Mouse (Mus musculus) liver, embryonic 14.5 days (tissue): ENCODE results near the gene Esyt2. TPM values are rescaled to one million over a fixed set of nuclear protein-coding genes. Genes with fewer than 3 reads are reported as not detected.

ENCODE experiments used
- ATAC-seq: fragments of 200-750 bp; cut with Nextera tagmentation; 2 replicates; pipeline ENCODE4 v1.8.0; 2017; ENCODE audit warnings: moderate number of reproducible peaks, mild to moderate bottlenecking, moderate library complexity; ENCODE audit not compliant: insufficient read depth
- DNase-seq, 3 experiments: peaks; one replicate each; pipeline ENCODE4 v3.0.0-alpha.2; 2012 to 2013; ENCODE audit warnings: low read depth in 3 of 3, low spot score in 3 of 3
- H3K27ac ChIP-seq: fragments of 300-500 bp; sonication (generic); 2 replicates; pipeline ENCODE4 v1.5.1; 2014; ENCODE audit warnings: moderate library complexity, mild to moderate bottlenecking, control low read depth, inconsistent platforms
- H3K27me3 ChIP-seq: fragments of 300-500 bp; sonication (generic); 2 replicates; pipeline ENCODE4 v1.6.1; 2014; ENCODE audit warnings: mild to moderate bottlenecking, low read length, moderate library complexity; ENCODE audit not compliant: control insufficient read depth, insufficient read depth
- H3K36me3 ChIP-seq: fragments of 300-500 bp; sonication (generic); replicated peaks from 2 replicates; pipeline ENCODE4 v1.6.1; 2014; ENCODE audit warnings: low read depth; ENCODE audit not compliant: control insufficient read depth, insufficient read depth
- H3K4me1 ChIP-seq, 2 experiments: fragments of 200-500 bp in 1 of 2; fragments of 300-500 bp in 1 of 2; sonication (generic) in 1 of 2; replicated peaks; 2 replicates each; pipeline ENCODE4 v1.6.1; 2012 to 2014; ENCODE audit warnings: antibody characterized with exemption in 1 of 2, inconsistent platforms in 1 of 2, low read length in 1 of 2; ENCODE audit not compliant: control insufficient read depth in 2 of 2, insufficient read depth in 2 of 2
- H3K4me2 ChIP-seq: fragments of 300-500 bp; sonication (generic); 2 replicates; pipeline ENCODE4 v1.6.1; 2014; ENCODE audit warnings: low read depth, mild to moderate bottlenecking, control low read depth, moderate library complexity
- H3K4me3 ChIP-seq, 2 experiments: fragments of 200-500 bp in 1 of 2; fragments of 300-500 bp in 1 of 2; sonication (generic) in 1 of 2; 2 replicates each; pipeline ENCODE4 v1.5.1; 2012 to 2014; ENCODE audit warnings: low read depth in 2 of 2, low read length in 2 of 2, mild to moderate bottlenecking in 2 of 2, control low read depth in 1 of 2, inconsistent platforms in 1 of 2, moderate library complexity in 1 of 2; ENCODE audit not compliant: insufficient read depth in 1 of 2
- H3K9ac ChIP-seq: fragments of 300-500 bp; sonication (generic); replicated peaks from 2 replicates; pipeline ENCODE4 v1.6.1; 2014; ENCODE audit warnings: mild to moderate bottlenecking, control low read depth, moderate library complexity
- H3K9me3 ChIP-seq: fragments of 300-500 bp; sonication (generic); 2 replicates; pipeline ENCODE4 v1.6.1; 2016; ENCODE audit warnings: low read length, mixed read lengths; ENCODE audit not compliant: control insufficient read depth
- CTCF ChIP-seq: IDR thresholded peaks from 2 replicates; pipeline ENCODE4 v1.5.1; 2016; ENCODE audit warnings: antibody characterized with exemption, low read depth, control low read depth
- EP300 ChIP-seq: IDR thresholded peaks from 2 replicates; pipeline ENCODE4 v1.6.1; 2016; ENCODE audit warnings: antibody characterized with exemption, low read depth
- WGBS: fragments of 180-500 bp; shearing (Covaris S2); extraction: QIAGEN DNeasy Blood & Tissue Kit; methylation state at CpG from one replicate; pipeline ENCODE4 v1.1.7; 2014; ENCODE audit not compliant: insufficient replicate concordance; 5-methylcytosine and 5-hydroxymethylcytosine counted together
- polyA plus RNA-seq, 2 experiments: library from polyadenylated mRNA; depleted of rRNA in 1 of 2; stranded (reverse) in 1 of 2; unstranded in 1 of 2; fragments of >200 nt; fragmentation: Nextera tagmentation in 1 of 2; extraction: Ambion mirVana in 1 of 2; gene quantifications; 2 replicates each; pipeline versions ENCODE4 v1.2.1 to v1.2.3; 2012 to 2014

Esyt2 gene
- polyA plus RNA-seq, 2 experiments = 6.3 to 10.4 TPM

- Histone ChIP-seq H3K27me3 (no peaks in the 10 kb centered on the region), H3K36me3 (peaks cover 15% of the 10 kb centered on the region), H3K4me3 (no peak overlapping the region), H3K9me3 (no peaks in the 10 kb centered on the region), H3K4me2 (no peak overlapping the region), H3K9ac (no peak overlapping the region), H3K4me1 (no peaks in the 10 kb centered on the region), H3K27ac (no peak overlapping the region)
- DNase-seq (no peak), ATAC-seq (no peak)
- TF ChIP-seq EP300 (no peak), CTCF (no peak)
Observed at GRCm38 (mm10) chr12:116362091-116362490, 81.1 kb downstream of the Esyt2 start.

GRCm38 (mm10) chr12:116366900-116367299, 85.9 kb downstream of the Esyt2 start:
- H3K9me3 ChIP-seq = no peaks in the 10 kb centered on the region
- DNase-seq = no peak
- H3K4me2 ChIP-seq = no peak overlapping the region
- peaks cover 14% of the 10 kb centered on the region for H3K36me3 ChIP-seq
- H3K4me3 ChIP-seq = no peak overlapping the region
- TF ChIP-seq EP300 = no peak
- no peak for TF ChIP-seq CTCF
- no peaks in the 10 kb centered on the region for H3K4me1 ChIP-seq
- H3K27ac ChIP-seq = no peak overlapping the region
- no peaks in the 10 kb centered on the region for H3K27me3 ChIP-seq
- WGBS = 85% methylated on average over 3 of the region's 3 CpGs
- no peak for ATAC-seq
- H3K9ac ChIP-seq = no peak overlapping the region

GRCm38 (mm10) chr12:116367346-116367745, 86.3 kb downstream of the Esyt2 start:
- DNase-seq = no peak
- ATAC-seq = no peak
- Histone ChIP-seq H3K27ac (no peak overlapping the region), H3K27me3 (no peaks in the 10 kb centered on the region), H3K4me1 (no peaks in the 10 kb centered on the region), H3K9ac (no peak overlapping the region), H3K4me3 (no peak overlapping the region), H3K36me3 (peaks cover 14% of the 10 kb centered on the region), H3K4me2 (no peak overlapping the region), H3K9me3 (no peaks in the 10 kb centered on the region)
- WGBS = 85% methylated on average over 2 of the region's 2 CpGs
- TF ChIP-seq CTCF (no peak), EP300 (no peak)

DNA sequence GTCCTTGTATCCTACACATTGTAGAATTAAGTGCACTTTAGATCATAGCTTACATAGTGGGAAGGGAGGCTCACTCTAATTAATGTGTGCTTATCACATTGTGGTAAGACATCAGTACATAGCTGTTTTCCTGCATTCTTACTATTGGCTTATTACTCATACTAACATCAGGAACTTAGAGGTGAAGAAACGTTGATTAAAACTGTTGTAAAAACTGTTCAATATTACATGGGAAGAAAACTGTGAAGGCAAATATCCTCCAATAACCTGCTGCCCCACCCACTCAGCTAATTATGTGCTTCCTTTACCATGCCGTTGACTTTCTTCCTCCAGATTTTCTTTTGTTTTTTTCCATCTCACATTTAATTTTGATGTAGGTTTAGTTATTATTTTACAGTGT, 87.9 kb downstream of the Esyt2 start:
- peaks cover 10% of the 10 kb centered on the region for H3K36me3 ChIP-seq
- 73% methylated on average over 2 of the region's 2 CpGs for WGBS
- H3K4me1 ChIP-seq = no peaks in the 10 kb centered on the region
- no peaks in the 10 kb centered on the region for H3K9me3 ChIP-seq
- no peak overlapping the region for H3K4me3 ChIP-seq
- DNase-seq (no peak), ATAC-seq (no peak)
- TF ChIP-seq EP300 (no peak), CTCF (no peak)
- H3K4me2 ChIP-seq = no peak overlapping the region
- H3K9ac ChIP-seq = no peak overlapping the region
- H3K27me3 ChIP-seq = no peaks in the 10 kb centered on the region
- no peak overlapping the region for H3K27ac ChIP-seq

DNA sequence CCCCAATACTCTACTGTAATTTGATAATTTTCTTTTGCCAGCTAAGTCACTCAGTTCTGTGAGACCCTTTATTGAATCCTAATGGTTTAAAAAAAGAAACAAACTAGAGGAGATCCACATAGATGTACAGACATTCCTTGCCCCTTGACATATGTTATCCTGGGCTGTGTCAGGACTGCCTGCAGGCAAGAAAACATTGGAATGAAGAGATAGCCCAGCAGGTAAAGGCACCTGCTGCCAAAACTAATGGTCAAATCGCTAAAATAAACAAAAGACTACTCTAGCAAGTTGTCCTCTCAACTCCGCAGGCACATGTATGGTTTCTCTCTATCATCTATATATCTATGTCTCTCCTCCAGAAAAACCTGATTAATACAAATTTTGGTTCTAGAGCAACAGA, 102.1 kb downstream of the Esyt2 start:
- no peak overlapping the region for H3K4me3 ChIP-seq
- ATAC-seq (no peak), DNase-seq (no peak)
- H3K4me1 ChIP-seq = no peaks in the 10 kb centered on the region
- no peaks in the 10 kb centered on the region for H3K36me3 ChIP-seq
- no peaks in the 10 kb centered on the region for H3K9me3 ChIP-seq
- no peak overlapping the region for H3K4me2 ChIP-seq
- TF ChIP-seq CTCF (no peak), EP300 (no peak)
- 76% methylated on average over 2 of the region's 2 CpGs for WGBS
- no peak overlapping the region for H3K9ac ChIP-seq
- H3K27ac ChIP-seq = no peak overlapping the region
- no peaks in the 10 kb centered on the region for H3K27me3 ChIP-seq

- no peak overlapping the region for H3K9ac ChIP-seq
- TF ChIP-seq EP300 = no peak
- no peak for TF ChIP-seq CTCF
- H3K4me3 ChIP-seq = no peak overlapping the region
- ATAC-seq (no peak), DNase-seq (no peak)
- H3K4me2 ChIP-seq = no peak overlapping the region
- no peak overlapping the region for H3K27ac ChIP-seq
- H3K27me3 ChIP-seq = no peaks in the 10 kb centered on the region
- H3K4me1 ChIP-seq = no peaks in the 10 kb centered on the region
- no peaks in the 10 kb centered on the region for H3K9me3 ChIP-seq
- H3K36me3 ChIP-seq = no peaks in the 10 kb centered on the region
Observed at GRCm38 (mm10) chr12:116383995-116384394, 103.0 kb downstream of the Esyt2 start.
